Mouse (Mus musculus) urinary bladder, postnatal 10 days (tissue): ENCODE results near the gene Gm20479.

ENCODE experiments used
- DNase-seq: peaks from one replicate; pipeline ENCODE4 v3.0.0; 2022; ENCODE audit warnings: low spot score

Gene Gm20479

DNA sequence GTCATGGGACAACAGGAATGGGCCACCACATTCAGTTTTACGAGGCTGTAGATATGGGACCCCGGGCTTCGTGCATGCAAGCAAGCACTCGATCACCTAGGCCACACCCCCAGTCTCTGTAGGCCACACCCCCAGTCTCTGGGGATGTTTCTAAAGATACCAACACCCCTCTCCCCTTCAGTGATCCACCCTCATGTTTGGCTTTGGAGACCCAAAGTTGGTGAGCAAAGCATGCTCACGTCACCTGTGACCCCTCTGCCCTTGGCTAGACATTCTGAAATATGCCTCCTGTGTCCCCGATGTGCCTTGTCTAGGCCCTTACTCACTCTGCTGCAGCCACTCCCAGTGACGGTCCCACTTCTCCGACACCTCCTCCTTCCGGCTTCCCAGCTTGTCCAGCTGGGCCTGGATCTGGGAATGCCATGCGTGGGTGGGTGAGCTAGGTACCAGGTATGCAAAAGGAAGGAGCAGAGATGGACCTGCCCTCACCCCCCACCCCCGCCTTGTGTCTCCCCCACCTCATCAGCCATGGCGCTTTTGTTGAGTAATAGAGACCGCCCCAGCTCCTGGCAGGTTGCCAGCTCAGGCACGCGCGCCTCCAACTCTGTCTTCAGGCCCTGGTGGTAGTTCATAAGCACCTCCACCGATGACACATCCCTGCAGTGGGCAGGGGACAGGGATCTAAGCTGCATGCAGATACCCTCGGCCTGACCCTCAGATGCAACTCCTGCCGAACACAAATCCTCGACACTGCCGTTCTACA, 9.0 kb upstream of the Gm20479 start:
- no peak for DNase-seq

DNA sequence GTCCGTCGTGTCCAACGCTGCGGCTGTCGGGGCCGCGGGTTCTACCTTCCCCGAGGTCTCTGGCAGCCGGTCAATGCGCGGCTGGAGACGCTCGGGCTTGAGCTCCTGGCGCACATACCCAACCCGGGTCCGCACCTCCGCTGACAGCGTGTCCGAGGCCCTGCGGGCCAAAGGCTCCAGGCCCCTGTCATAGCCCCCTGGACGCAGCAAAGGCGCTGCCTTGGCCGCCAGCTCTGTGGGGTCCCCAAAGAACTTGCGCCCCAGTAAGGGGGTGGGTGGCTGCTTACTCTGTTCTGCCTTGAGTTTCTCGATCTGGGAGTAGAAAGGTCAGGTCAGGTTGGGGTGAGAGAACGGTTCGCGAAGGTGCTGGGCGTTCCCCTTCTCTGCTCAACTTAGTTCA, 7.2 kb upstream of the Gm20479 start:
- DNase-seq = no peak

DNA sequence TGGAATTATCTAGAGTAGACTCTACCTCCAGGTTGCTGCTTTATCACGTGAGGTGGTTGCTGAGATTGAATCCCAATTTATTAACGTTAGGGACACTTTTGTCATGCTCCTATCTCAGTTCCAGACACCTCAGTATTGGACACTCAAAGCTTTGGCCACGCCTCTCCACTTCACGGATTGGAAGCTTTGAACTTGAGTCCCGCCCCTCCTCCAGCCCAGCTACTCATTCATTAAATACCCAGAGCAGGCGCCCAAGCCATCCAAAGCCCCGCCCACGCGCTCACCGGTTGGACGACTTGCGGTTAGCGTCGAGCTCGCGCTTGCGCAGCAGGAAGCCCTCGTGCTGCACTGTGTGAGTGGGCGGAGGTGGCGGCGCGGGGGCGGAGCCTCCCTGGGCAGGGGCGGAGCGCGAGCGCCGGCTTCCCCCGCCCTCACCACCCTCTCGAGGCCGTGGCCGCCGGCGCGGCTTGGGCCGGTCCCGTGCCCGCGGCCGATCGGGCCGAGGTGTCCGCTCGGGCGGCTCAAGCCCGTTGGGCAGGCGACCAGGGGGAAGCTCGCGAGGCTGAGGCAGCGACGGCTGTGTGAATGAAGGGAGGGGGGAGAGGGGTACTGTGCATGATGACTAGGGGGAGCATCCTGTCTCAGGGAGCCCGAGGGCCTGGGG, 4.2 kb upstream of the Gm20479 start:
- DNase-seq = peak; percentile 93

DNA sequence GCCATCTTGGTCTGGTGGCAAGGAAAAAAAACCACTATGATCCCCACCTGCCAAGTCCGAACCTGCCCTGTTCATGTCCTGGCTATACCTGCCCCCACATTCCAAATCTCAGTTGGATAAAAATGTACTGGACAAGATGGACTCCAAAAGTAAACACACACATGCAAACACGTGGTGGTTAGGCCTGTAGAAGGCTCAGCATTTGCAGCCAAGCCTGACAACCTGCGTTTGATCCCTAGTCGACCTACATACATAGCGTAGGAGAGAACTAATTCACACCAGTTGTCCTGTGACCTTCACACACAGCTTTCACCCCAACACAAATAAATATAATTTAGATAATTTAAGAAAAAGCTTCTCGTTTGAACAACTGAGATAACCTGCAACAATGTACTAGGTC, 3.5 kb upstream of the Gm20479 start:
- no peak for DNase-seq

DNA sequence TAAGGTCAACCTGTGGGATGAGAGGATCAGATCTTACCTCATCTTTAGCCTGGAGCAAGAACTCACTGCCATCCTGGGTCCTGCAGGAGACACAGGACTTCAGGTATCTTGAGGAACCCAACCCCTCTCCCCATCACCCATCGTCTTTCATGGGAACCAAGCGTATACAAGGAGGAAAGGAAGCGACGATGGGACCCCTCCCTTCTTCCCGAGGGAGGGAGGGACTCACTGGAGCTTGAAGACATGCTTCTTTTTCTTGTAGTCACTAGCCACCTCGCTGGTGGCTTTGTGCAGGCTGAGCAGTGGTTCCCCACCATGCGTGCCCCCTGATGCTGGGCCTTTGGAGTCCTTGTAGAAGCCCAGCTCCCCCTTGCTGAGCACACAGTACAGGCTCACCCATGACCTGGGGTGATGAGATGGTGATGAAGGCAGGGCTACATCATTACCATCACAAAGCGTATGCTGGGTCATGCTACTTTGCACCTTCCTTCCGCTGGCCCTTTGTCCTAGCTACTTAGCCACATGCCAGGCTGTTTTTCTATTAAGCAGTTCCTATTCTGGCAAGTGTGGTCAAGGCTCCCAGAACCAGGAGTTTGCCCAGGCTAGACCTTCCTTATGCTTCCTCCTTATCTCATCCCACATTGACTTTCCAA, 2.6 kb upstream of the Gm20479 start:
- no peak for DNase-seq

DNA sequence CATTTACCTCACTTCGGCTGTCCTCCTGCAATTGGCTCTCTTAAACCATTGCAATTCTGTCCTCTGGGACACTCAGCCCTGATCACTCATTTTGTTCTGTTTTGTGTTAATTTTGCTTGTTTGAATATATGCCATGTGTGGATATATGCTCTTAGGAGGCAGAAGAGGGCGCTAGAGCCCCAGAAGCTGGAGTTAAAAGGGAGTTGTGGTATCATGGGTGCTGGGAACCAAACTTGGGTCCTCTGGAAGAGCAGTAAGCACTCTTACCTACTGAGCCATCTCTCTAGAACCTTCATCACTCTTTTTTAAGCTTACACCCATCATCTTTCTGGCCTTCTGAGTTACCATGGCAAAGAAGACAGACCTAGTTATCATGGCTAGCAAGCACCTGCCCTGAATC, 1.9 kb upstream of the Gm20479 start:
- DNase-seq = no peak

DNA sequence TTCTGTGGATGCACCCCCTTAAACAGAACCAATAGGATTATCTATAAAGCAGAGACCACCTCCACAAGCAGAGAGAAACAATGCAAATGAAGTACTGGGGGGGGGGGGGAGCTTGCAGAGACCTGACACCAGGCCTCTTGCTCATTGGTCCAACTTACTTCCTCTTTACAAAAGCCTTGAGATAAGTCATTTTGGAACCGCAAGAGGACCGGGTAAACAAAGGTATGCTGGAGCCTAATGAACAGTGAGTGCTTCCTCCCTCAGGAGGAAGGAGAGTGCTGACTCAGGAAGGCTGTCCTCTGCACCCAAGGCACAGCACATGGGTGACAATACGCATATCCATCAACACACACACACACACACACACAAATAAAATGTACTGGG, 368 bp upstream of the Gm20479 start:
- DNase-seq = no peak

DNA sequence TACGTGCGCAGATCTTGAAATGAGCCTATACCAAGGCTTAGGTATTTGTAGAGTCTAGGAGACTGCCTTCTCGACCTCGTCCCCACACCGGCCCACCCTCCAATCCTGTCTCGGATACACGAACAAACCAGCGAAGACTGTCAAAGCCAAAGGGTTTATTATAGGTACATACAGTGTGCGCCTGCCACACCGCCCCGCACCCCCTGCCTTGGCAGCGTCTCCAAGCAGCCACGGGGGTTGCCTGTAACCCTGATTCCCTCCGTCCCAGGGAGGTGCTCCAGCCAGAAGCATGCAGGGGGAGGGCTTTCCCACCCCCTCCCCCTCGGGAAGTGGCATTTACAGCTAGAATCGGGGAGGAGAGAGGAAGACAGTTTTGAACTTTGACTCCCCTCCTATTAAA, 971 bp downstream of the Gm20479 start:
- DNase-seq = no peak

DNA sequence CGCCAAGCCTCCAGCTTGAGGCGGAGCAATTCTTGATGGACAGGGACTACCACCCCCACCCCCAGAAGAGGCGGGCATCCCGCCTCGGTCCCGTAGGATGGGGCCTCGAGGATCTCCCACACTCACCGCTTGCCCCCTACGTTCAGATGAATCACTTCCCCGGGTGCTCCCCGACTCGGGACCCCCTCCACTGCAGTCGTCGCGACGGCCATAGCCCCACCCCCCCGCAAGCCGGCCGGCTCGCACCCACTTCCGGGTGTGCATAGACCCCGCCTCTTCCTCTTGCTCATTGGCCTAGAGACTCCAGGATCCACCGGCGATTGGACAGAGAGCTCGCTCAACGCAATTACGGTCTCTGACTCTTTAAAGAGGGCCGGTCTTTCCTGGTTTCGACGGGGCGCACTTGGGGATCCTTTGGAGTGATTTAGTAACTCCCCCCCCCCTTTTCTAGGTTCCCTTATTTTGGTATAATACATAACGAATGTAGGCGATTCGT, 1.4 kb downstream of the Gm20479 start, which contains the start of gene Shkbp1:
Gene Shkbp1 (minus strand): TSS at position 275 of the 496 bp plus-strand sequence.
- no peak for DNase-seq

DNA sequence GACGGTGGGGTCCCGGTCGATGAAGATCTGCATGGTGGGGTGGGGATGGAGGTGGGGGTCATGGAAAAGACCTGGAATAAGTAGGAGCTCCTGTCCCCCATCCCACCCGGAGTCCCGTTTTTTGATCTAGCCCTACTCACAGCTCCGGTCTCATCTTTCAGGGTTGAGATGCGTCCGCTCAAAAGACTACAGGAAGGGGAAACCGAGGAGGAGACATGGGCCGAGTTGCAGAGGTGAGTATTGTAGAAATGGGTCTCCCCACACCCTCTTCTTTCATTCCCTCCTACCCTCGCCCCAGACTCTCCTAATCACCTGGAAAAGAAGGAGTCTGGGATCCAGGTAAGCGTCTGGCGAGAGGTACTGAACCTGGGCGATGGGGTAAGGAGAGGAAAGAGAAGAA, 2.0 kb downstream of the Gm20479 start:
- DNase-seq = no peak

DNA sequence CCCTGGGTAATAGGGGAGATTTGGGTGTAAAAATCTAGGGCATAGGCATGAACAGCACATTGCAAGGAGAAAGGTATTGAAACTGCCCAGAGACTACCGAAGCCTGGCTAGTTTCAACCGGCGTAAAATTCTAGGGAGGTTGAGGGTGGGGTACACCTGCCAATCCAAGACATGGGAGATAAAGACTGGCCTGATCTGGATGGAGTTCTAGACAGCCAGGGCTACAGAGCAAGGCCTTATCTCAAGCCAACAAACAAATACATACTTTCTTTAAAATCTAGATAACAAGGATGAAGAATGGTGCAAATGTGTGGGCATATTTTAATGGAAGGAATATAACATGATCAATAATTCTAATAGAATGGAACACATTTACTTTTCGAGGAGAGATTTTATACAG, 2.4 kb downstream of the Gm20479 start:
- no peak for DNase-seq

DNA sequence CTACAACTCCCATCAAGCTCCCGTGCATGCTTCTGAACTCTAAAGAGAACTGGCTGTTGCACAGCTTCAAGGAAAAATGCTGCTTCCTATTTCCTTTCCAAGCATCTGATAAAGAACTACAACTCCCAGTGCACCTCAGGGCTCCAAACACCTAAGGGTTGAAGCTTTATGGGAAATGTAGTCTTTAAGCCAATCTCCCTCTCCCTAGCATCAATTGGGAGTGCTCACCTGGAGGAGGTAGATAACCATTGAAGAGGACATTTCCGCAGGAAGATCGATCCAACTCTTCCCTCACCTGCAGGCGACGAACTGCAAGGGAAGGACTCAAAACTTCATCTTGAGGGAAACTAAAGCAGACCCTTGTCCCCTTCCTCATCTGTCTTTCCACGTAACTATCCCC, 3.1 kb downstream of the Gm20479 start:
- DNase-seq = no peak

DNA sequence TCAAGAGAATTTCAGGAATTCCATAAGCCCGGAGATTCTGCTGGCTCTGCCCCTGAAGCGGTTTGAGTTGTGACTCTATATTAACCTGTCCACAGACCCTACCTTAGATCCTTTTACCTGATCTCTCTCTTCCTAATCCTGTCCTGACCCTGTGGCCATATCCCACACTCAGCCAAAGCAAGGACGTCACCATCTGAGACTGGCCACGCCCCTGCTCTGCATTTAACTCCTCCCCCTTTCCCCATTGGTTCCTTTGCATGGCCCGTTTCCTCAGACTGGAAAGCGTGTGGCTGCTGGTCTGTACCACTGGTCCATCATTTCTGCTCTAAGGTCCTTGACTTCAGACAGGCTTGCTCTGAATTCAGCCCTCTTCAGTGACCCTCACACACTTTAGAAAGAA, 11.8 kb downstream of the Gm20479 start:
- DNase-seq = no peak

DNA sequence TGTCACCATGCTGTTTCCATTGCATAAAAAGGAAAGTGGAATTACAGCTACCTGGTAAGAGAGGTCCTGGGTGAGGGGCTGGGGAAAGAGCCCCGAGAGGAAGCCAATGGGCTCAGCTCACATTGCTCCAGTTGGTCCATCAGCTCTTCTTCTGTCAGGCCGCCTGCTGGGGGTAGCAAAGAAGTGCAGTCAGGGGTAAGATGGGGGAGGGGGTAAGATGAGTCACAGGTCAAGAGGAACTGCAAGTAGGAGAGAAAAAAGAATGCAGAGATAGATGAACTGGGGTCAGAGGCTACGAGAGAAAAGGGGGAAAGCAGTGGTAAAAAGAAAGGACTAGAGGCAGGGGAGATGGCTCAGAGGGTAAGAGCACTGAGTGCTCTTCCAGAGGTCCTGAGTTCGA, 14.6 kb downstream of the Gm20479 start:
- no peak for DNase-seq

DNA sequence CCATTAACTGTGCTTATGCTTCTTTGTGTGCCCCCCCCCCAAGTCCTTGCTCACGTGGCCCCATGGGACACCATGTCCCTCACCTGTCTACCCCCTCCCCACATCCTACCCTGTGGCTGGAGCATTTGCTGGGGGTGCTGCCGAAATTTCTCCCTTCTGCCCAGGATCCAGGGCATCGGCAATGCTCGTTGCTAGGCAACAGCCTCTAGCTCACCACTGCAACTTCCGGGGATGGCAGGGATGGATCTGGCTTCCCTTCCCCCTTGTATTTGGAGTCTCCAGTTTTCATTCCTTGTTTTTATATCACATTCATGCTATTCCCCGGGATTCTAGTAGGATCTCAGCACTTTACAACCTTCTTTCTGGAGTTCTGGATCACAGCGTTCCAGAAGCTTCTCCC, 17.7 kb downstream of the Gm20479 start:
- no peak for DNase-seq

DNA sequence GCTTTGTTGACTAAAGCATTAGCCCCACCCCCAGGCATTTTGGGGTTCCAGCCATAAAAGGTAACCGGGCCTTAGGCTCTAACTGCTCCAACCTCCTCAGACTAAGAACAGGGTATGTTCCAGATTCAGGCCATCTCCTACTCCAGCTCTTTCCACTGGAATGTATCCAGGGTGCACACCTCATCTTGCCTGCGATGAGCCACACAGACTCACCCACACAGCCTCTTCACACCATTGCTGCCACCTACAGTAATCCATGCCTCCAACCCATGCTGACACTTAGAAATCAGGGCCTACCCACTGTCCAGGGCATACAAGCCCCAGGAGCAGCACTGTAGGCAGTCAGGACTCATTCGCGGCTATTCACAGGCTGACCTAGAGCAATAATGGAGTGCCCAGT, 18.1 kb downstream of the Gm20479 start:
- DNase-seq = no peak

DNA sequence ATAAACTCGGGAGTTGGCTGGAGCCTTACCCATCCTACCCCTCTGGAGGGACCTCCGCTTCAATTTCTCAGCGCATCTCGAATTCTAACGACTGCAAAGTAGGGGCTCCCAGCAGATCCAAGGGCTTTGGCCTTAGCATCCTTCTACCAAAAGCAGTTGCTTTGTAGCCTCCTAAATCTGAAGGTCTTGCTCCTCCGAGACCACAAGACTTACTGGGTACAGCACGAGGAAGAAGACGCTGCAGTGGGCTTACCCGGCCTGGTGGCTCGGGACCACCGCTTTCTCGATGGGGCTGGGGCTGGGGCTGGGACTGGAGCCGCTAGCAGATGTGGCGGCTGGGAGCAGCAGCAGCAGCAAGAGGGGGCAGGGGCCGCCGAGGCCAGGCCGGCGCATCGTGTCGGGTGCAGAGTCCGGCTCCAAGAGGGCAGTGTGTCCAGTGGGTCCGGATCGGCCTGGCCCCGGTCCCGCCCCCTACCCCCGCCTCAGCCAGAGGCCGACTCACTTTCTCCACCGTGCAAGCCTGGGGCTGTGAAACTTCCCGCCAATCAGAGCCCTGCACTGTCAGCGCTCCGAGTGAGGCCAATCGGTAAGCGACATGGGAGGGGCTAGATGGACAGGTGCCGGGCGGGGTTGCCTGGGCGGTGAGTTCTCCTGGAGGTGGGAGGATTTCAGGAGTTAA, 19.9 kb downstream of the Gm20479 start, which contains the start of gene Ltbp4:
Gene Ltbp4 (minus strand): TSS at position 518 of the 679 bp plus-strand sequence.
- DNase-seq = no peak

DNA sequence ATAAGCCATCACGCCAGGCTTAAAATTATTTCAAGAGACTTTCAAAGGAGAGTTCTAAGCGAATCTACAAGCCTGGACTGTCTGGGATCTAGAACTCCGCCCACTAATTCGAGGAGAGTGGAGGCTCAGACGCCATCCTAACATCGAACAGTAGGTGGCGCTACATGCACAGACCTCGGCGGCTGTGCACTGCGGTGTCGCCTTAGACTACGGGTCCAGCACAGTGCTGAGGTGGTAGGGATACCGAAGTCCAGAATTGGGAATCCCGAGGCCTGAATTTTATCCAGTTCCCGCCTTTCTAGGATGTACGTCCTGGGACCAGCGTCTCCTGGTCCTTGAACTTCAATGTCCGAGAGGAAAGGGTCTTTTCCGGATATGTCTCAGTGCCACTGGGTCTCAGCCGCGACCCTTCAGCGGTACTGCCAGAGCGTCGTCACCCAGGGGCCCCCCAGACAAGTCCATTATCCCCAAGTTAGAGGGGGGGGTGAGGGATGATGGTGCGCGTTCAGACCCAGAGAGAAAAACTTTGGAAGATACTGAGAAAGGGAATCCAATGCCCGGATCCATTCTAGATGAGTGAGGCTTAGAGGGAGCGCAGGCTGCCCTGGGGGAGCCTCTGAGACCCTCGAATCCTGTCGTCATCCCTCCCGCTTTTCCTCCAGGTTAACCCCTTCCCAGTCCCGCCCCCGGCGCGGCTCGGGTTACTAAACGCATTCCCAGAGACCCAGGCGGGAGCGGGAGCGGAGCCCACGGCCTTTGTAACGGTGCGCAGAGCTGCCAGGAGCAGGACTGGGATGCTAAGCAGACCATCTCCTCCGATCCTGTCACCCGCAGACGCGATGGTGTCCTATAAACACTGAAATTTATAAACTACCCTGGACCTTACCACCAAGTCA, 21.0 kb downstream of the Gm20479 start:
- DNase-seq = peak; percentile 71

DNA sequence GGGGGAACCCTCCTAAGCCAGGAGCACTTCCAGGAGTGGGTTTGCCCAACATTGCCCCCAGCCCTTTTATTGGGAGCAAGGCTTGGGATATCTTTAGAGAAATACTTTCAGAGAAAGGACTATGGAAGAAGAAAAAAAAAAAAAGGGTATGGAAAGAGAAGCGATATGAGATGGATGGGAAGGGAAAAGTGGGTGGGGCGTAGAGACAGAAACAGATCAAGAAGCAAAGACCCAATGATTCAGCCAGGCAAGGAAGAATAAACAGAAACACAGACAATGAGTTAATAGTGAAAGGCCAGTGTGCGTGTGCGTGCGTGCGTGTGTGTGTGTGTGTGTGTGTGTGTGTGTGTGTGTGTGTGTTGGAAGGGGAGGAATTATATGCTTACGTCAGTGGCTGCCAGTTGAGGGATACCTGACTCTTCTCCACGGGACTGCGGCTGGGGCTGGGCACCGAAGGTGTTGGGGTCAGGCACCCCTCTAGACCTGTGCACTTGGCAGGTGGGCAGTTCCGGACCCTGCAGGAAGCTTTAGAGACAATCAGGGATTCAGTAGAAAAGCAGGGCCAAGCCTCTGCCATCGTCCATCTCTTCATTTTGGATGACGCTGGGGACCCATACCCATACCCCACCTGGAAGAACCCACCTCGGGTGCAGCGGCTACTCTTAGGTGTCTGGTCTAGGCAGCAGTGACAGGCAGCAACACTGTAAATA, 22.1 kb downstream of the Gm20479 start:
- no peak for DNase-seq

DNA sequence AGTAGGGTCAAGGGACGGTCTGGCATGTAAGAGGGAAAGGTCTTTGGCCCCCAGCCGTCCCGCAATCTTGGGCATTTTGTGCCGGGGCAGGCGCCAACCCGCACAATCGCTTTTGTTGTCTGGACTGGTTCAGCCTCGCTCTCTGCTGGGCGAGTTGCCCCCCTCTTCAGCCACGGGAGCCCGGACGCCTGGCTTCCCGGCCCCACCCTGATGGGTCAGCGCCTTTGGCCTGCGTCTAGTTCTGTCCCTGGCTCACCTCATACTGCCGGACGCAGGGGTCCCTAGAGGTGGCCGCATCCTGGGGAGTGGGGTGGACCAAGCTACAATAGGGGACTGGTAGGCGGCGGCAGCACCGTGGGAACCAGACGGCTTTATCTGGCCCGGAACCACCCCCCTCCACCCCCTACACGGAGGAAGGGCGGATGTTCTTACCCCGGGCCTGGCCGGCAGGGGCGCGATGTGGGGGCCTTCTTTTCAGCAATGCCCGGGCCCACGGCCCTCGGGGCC, 22.8 kb downstream of the Gm20479 start:
- DNase-seq = no peak
